Mouse (Mus musculus) ES-E14 (cell line): ENCODE data around the gene Ppp2r5a. TPM values are rescaled to one million over a fixed set of nuclear protein-coding genes. Genes with fewer than 3 reads are reported as not detected.
A peak's percentile ranks its signal among the peaks of the same experiment; 100 is the strongest.

Source experiments
- DNase-seq: peaks from one replicate; pipeline ENCODE4 v3.0.0-alpha.2; 2013; ENCODE audit warnings: low read depth, low spot score
- H3K27ac ChIP-seq: 2 replicates; pipeline ENCODE4 v1.5.1; 2012; ENCODE audit warnings: low read depth, mild to moderate bottlenecking, low read length, moderate library complexity, mixed read lengths; ENCODE audit not compliant: poor library complexity, insufficient read depth, severe bottlenecking
- H3K36me3 ChIP-seq: 2 replicates; pipeline ENCODE4 v1.6.1; 2012; ENCODE audit warnings: mild to moderate bottlenecking, low read length, moderate library complexity, mixed read lengths; ENCODE audit not compliant: control insufficient read depth, poor library complexity, insufficient read depth, severe bottlenecking
- H3K4me1 ChIP-seq, 2 experiments: fragments of 150-350 bp in 1 of 2; sonication (generic) in 1 of 2; 2 replicates each; pipeline ENCODE4 v1.6.1; 2012; ENCODE audit warnings: low read length in 2 of 2, mild to moderate bottlenecking in 1 of 2, mixed read lengths in 1 of 2; ENCODE audit not compliant: control insufficient read depth in 2 of 2, insufficient read depth in 2 of 2, poor library complexity in 1 of 2
- H3K4me3 ChIP-seq, 2 experiments: fragments of 150-350 bp in 1 of 2; sonication (generic) in 1 of 2; 2 replicates each; pipeline ENCODE4 v1.5.1; 2012; ENCODE audit warnings: low read length in 2 of 2, low read depth in 1 of 2, mild to moderate bottlenecking in 1 of 2, mixed read lengths in 1 of 2; ENCODE audit not compliant: insufficient read depth in 1 of 2, poor library complexity in 1 of 2, severe bottlenecking in 1 of 2
- H3K9ac ChIP-seq: 2 replicates; pipeline ENCODE4 v1.6.1; 2012; ENCODE audit warnings: low read depth, mild to moderate bottlenecking, low read length, mixed read lengths; ENCODE audit not compliant: poor library complexity, insufficient read depth, severe bottlenecking
- H3K9me3 ChIP-seq: fragments of 150-350 bp; sonication (generic); 2 replicates; pipeline ENCODE4 v1.6.1; 2012; ENCODE audit warnings: low read depth, mild to moderate bottlenecking, low read length; ENCODE audit not compliant: control insufficient read depth, insufficient read depth
- CHD2 ChIP-seq: IDR thresholded peaks from 2 replicates; pipeline ENCODE4 v1.6.1; 2014; ENCODE audit warnings: mild to moderate bottlenecking, low read depth, low read length, inconsistent platforms
- HCFC1 ChIP-seq: IDR thresholded peaks from 2 replicates; pipeline ENCODE4 v1.6.1; 2012; ENCODE audit warnings: low read length, inconsistent platforms, borderline replicate concordance; ENCODE audit not compliant: insufficient read depth
- MAFK ChIP-seq: IDR thresholded peaks from 2 replicates; pipeline ENCODE4 v1.6.1; 2014; ENCODE audit warnings: mild to moderate bottlenecking, low read depth, low read length, inconsistent platforms; ENCODE audit not compliant: insufficient read depth
- ZC3H11A ChIP-seq: IDR thresholded peaks from 2 replicates; pipeline ENCODE4 v1.6.1; 2012; ENCODE audit warnings: low read depth, mild to moderate bottlenecking, inconsistent platforms, low read length, borderline replicate concordance
- ZNF384 ChIP-seq: IDR thresholded peaks from 2 replicates; pipeline ENCODE4 v1.6.1; 2012; ENCODE audit warnings: low read depth, low read length, inconsistent platforms
- in situ Hi-C, 2 experiments: fragments of 600-800 bp; cut with MboI; formaldehyde crosslinking; loops; one replicate each; pipeline ENCODE4 v1.15.1; 2025; ENCODE audit warnings: low sequenced_read_pairs in 2 of 2, inconsistent platforms in 1 of 2; ENCODE audit not compliant: unreplicated experiment in 2 of 2
- total RNA-seq: library from RNA; depleted of rRNA; stranded (reverse); fragments of 300-350 nt; gene quantifications from 2 replicates; pipeline ENCODE4 v1.2.3, GENCODE M21; 2012

Ppp2r5a gene
- total RNA-seq, 1 experiment: 47.3 TPM

GRCm38 (mm10) chr1:191374993-191375643 is 28.0 kb downstream of the Ppp2r5a start:
- no peaks in the 10 kb centered on the region for H3K9me3 ChIP-seq
- H3K4me3 ChIP-seq: no peak overlapping the region
- peaks cover 2% of the 10 kb centered on the region; the same call in 1 of the 2 replicates for H3K36me3 ChIP-seq
- no peak overlapping the region for H3K9ac ChIP-seq
- TF ChIP-seq ZC3H11A: no peak
- no peak for TF ChIP-seq CHD2
- no peak for TF ChIP-seq MAFK
- no peak for TF ChIP-seq ZNF384
- no peak for TF ChIP-seq HCFC1
- no peak overlapping the region for H3K27ac ChIP-seq
- no peak for DNase-seq
- no peaks in the 10 kb centered on the region; a peak in 2 of 4 replicates for H3K4me1 ChIP-seq
- in situ Hi-C loops: loop anchor here (25.0 kb wide), 2 partner anchors 162 to 437 kb away; partner anchors contain the start of gene Nek2 (in 1 of the 2)

DNA sequence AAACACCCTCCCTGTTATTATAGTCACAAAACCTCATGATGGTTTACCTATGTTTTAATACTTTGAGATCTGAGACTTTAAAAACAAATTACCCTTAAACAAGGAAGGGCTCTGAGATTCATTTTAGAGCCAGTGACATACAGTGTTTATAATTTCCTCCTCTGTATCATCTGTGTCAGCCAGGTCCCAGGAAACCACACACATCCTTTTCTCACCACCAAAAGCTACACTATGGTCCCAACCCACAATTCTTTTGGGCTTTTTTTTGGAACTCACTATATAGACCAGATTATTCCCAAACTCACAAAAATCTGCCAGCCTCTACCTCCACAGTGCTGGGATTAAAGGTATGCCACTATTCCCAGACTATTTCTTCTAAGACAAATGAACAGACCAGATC is 33.9 kb downstream of the Ppp2r5a start:
- peaks cover 8% of the 10 kb centered on the region for H3K36me3 ChIP-seq
- no peak overlapping the region for H3K4me3 ChIP-seq

DNA sequence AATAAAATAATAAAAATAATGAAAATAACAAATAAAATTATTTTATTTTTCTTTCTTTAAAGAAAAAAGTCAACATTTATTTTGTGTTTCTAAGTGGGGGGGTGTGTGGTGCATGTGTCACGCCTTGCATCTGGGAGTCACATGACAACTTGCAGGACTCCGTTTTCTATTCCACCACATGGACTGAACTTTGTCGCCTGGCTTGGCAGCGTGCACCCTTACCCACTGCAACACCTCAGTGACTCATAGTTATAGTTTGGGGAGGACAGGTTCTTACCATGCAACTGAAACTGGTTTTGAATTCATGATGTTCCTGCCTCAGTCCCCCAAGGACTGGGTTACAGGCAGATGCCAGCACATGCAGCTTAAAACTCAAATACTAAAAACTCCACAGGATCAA is 34.9 kb downstream of the Ppp2r5a start:
- Histone ChIP-seq H3K4me3 (no peak overlapping the region), H3K4me1 (no peaks in the 10 kb centered on the region), H3K9ac (no peak overlapping the region), H3K36me3 (peaks cover 6% of the 10 kb centered on the region), H3K9me3 (no peaks in the 10 kb centered on the region), H3K27ac (no peak overlapping the region)
- TF ChIP-seq ZNF384 (no peak), ZC3H11A (no peak), MAFK (no peak), HCFC1 (no peak), CHD2 (no peak)
- DNase-seq: no peak
- in situ Hi-C loops: loop anchor here (25.0 kb wide), 2 partner anchors 169 to 444 kb away; partner anchors contain the start of gene Nek2 (in 1 of the 2)

More for the DNA sequence above, 33.9 kb downstream of the Ppp2r5a start:
- no peak overlapping the region for H3K27ac ChIP-seq
- H3K4me1 ChIP-seq: no peaks in the 10 kb centered on the region
- DNase-seq: no peak
- H3K9ac ChIP-seq: no peak overlapping the region
- in situ Hi-C loops: loop anchor here (25.0 kb wide), 2 partner anchors 168 to 443 kb away; partner anchors contain the start of gene Nek2 (in 1 of the 2)
- TF ChIP-seq ZC3H11A: no peak
- TF ChIP-seq MAFK: no peak
- no peaks in the 10 kb centered on the region for H3K9me3 ChIP-seq

- in situ Hi-C loops: loop anchor here (25.0 kb wide), 2 partner anchors 173 to 448 kb away; partner anchors contain the start of gene Nek2 (in 1 of the 2)
- H3K4me1 ChIP-seq: no peaks in the 10 kb centered on the region
- H3K27ac ChIP-seq: no peak overlapping the region
- peak; percentile 15; the same call in 1 of the 2 replicates for TF ChIP-seq ZC3H11A
- no peak for TF ChIP-seq HCFC1
- no peak overlapping the region for H3K9ac ChIP-seq
- peak; percentile 51 for DNase-seq
- peaks cover 10% of the 10 kb centered on the region for H3K36me3 ChIP-seq
- no peaks in the 10 kb centered on the region for H3K9me3 ChIP-seq
- H3K4me3 ChIP-seq: no peak overlapping the region
These were observed 38.6 kb downstream of the Ppp2r5a start for GRCm38 (mm10) chr1:191364477-191364876.

GRCm38 (mm10) chr1:191362412-191362811 is 40.7 kb downstream of the Ppp2r5a start:
- H3K27ac ChIP-seq: no peak overlapping the region
- in situ Hi-C loops: loop anchor here (25.0 kb wide), 2 partner anchors 175 to 450 kb away; partner anchors contain the start of gene Nek2 (in 1 of the 2)
- no peak for DNase-seq
- H3K36me3 ChIP-seq: peaks cover 12% of the 10 kb centered on the region
- TF ChIP-seq ZNF384 (no peak), CHD2 (no peak), ZC3H11A (no peak), MAFK (no peak), HCFC1 (no peak)
- no peaks in the 10 kb centered on the region for H3K4me1 ChIP-seq
- H3K9ac ChIP-seq: no peak overlapping the region
- no peaks in the 10 kb centered on the region for H3K9me3 ChIP-seq
- no peak overlapping the region for H3K4me3 ChIP-seq
